Mouse (Mus musculus): Measurements from ENCODE around the gene BC049352. TPM values are rescaled to one million over a fixed set of nuclear protein-coding genes. Genes with fewer than 3 reads are reported as not detected.

BC049352 gene
- polyA plus RNA-seq (2015; fragmentation: Nextera tagmentation; extraction: Ambion mirVana) = not detected in 2 replicates

GRCm38 (mm10) chr9:45181770-45182169 is at the start of gene BC049352:
BC049352 (plus strand) TSS chr9:45182007.
- Histone ChIP-seq H3K27ac (replicated peaks) (no peak within 1 kb of the TSS), H3K9ac (replicated peaks) (no peak within 1 kb of the TSS), H3K36me3 (no peaks in the 10 kb centered on the region), H3K9me3 (replicated peaks) (no peaks in the 10 kb centered on the region), H3K4me3 (replicated peaks) (no peak within 1 kb of the TSS), H3K4me2 (no peak within 1 kb of the TSS), H3K27me3 (replicated peaks) (no peaks in the 10 kb centered on the region), H3K4me1 (no peaks in the 10 kb centered on the region)
- 34% methylated on average over 2 of the region's 2 CpGs for WGBS
- ATAC-seq (ENCODE audit: low FRiP score) = no peak

DNA sequence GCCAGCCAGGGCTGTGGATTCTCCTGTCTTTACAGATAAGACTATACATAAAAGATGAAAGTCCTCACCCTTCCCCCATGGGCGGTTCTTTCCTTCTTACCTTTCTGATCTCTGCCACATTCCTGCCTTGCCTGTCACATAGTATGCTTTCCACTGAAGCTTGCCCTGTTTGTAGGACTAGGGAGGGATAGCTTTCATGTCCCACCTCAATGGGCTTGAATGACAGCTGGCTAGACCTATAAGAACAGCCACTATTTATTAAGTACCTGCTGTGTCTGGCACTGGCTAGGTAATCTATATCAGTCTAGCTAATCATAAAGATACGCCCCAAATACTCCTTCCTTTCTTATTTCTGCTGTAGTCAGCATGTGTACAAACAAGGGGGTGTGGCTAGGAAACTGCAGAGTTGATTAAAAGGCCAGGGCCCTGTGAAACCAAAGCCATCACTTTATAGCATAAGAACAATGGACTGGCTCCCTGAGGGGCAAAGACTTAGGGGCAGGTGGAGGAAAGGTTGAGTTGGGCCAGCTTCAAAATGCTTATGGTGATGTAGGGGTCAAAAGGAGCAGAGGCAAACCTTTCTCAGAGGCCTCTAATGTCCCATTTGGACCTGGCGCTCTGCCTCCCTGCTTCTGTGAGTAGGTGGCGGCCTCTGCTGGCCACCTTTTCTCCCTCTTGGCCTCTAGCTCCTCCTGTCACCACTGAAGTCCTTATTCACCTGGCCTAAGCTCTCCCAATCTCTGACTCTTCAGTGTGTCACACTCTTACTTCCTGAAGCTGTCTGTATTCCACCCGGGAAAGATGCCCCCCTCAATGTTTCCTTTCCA is 48.1 kb upstream of the BC049352 start:
- Histone ChIP-seq H3K4me3 (replicated peaks) (no peak overlapping the region), H3K27ac (replicated peaks) (no peak overlapping the region), H3K4me2 (no peak overlapping the region), H3K27me3 (replicated peaks) (peaks cover 45% of the 10 kb centered on the region), H3K9me3 (replicated peaks) (no peaks in the 10 kb centered on the region), H3K4me1 (peaks cover 10% of the 10 kb centered on the region), H3K36me3 (no peaks in the 10 kb centered on the region), H3K9ac (replicated peaks) (no peak overlapping the region)
- WGBS = 22% methylated on average over 5 of the region's 5 CpGs
- ATAC-seq (ENCODE audit: low FRiP score) = no peak

DNA sequence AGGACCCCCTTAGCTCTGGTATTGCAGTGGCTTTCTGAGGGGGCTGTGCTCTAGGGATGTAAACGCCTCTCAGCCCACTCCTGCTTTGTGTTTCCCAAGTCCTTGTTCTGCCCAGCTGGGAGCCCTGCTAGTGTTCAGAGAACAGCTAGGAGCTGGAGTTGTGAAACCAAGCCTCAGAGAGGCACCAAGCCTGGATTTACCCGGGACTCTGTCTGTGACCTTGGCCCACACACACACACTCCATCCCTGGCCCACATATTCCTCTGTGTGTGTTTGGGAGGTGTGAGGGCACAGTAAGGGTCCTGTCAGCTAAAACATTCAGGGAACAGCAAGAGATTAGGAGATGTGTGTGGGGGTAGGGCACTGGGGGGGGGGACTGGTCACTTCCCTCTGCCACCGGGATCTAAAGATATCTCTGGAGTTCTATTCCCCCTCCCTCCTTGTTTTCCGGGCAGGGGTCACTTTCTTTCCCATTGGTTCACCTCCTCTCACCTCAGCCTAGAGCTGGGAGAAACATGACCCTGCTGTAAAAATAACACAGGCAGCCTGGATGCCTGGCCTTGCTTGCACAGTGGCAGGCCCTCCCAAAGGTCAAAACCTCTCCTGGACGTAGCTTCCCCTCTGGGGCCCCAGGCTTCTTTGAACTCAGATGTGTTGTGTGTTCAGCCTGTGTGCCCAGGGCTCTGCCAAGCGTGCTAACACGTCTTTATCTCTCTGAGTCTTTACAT is 45.2 kb upstream of the BC049352 start:
- peaks cover 16% of the 10 kb centered on the region for H3K4me1 ChIP-seq
- H3K27ac ChIP-seq (replicated peaks) = no peak overlapping the region
- ATAC-seq (ENCODE audit: low FRiP score) = no peak
- H3K9ac ChIP-seq (replicated peaks) = no peak overlapping the region
- no peaks in the 10 kb centered on the region for H3K9me3 ChIP-seq (replicated peaks)
- no peak overlapping the region for H3K4me2 ChIP-seq
- no peaks in the 10 kb centered on the region for H3K36me3 ChIP-seq
- H3K4me3 ChIP-seq (replicated peaks) = no peak overlapping the region
- H3K27me3 ChIP-seq (replicated peaks) = peaks cover 73% of the 10 kb centered on the region
- WGBS = 9% methylated on average over 7 of the region's 7 CpGs

GRCm38 (mm10) chr9:45138191-45139032 is 43.4 kb upstream of the BC049352 start, which contains the start of gene Scn4b:
Scn4b (plus strand) TSS chr9:45138395.
- Histone ChIP-seq H3K4me2 (peak within 1 kb of the TSS; percentile 96), H3K9me3 (replicated peaks) (no peaks in the 10 kb centered on the region), H3K4me1 (peaks cover 16% of the 10 kb centered on the region), H3K9ac (replicated peaks) (peak within 1 kb of the TSS; percentile 47), H3K36me3 (no peaks in the 10 kb centered on the region), H3K27ac (replicated peaks) (no peak within 1 kb of the TSS), H3K27me3 (replicated peaks) (peaks cover 90% of the 10 kb centered on the region), H3K4me3 (replicated peaks) (peak within 1 kb of the TSS; percentile 51)
- ATAC-seq (ENCODE audit: low FRiP score) = peak; percentile 39; the same call in 1 of the 2 replicates
- under 1% methylated on average over 66 of the region's 76 CpGs for WGBS

DNA sequence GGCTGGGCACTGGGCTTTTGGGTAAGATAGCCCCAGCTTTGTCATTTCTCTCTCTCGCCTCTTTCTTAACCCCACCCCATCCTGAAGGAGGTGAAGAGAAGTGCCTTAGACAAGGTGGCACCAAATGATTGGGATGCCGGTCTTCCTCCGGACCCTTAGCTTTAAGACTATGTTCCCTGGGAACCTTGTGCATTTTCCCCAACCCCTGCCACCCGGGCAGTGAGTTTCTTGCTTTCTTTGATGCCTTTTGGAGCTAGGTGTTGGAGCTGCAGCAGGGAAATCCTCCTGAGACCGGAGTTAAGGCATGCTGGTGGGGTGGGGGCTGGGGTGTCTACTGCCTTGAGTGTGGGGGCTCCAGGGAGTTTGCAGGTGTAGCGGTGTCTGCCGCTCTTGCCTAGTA is 42.7 kb upstream of the BC049352 start:
- H3K27ac ChIP-seq (replicated peaks) = no peak overlapping the region
- 8% methylated on average over 7 of the region's 7 CpGs for WGBS
- 0 out of 2 replicates have a peak overlapping the region, but pooled peaks have one; percentile 47 for H3K9ac ChIP-seq (replicated peaks)
- H3K4me3 ChIP-seq (replicated peaks) = peak overlapping the region; percentile 51
- peaks cover 16% of the 10 kb centered on the region for H3K4me1 ChIP-seq
- no peak for ATAC-seq (ENCODE audit: low FRiP score)
- H3K4me2 ChIP-seq = peak overlapping the region; percentile 96
- no peaks in the 10 kb centered on the region for H3K9me3 ChIP-seq (replicated peaks)
- H3K36me3 ChIP-seq = no peaks in the 10 kb centered on the region
- peaks cover 96% of the 10 kb centered on the region for H3K27me3 ChIP-seq (replicated peaks)

- peaks cover 21% of the 10 kb centered on the region for H3K4me1 ChIP-seq
- 45% methylated on average over 7 of the region's 7 CpGs for WGBS
- H3K27me3 ChIP-seq (replicated peaks) = peaks cover 91% of the 10 kb centered on the region
These were observed 40.9 kb upstream of the BC049352 start for GRCm38 (mm10) chr9:45140945-45141344.

DNA sequence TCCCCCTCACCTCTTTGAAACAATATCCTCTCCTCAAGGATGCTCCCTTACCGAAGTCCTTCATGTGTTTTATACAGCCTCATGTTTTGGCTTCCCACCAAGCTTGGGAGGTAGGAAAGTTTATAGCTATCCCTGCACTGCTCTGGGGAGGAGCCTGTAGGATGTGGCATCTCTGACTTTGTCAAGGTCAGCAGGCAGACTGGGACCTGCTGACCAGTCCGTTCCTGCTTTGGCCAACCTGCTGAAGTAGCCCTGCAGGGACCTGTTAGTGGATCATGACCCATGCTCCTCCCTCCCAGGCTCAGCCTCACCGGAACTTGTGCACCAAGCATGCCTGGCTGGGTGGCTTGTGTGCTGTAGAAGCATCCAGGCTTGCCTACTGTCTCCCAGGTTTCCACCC is 39.1 kb upstream of the BC049352 start:
- no peaks in the 10 kb centered on the region for H3K36me3 ChIP-seq
- no peak overlapping the region for H3K27ac ChIP-seq (replicated peaks)
- no peak overlapping the region for H3K4me2 ChIP-seq
- H3K4me3 ChIP-seq (replicated peaks) = no peak overlapping the region
- H3K9ac ChIP-seq (replicated peaks) = no peak overlapping the region
- ATAC-seq (ENCODE audit: low FRiP score) = no peak
- peaks cover 87% of the 10 kb centered on the region for H3K27me3 ChIP-seq (replicated peaks)
- H3K9me3 ChIP-seq (replicated peaks) = no peaks in the 10 kb centered on the region
- peaks cover 23% of the 10 kb centered on the region for H3K4me1 ChIP-seq
- WGBS = 55% methylated on average over 3 of the region's 3 CpGs

More at GRCm38 (mm10) chr9:45140945-45141344, 40.9 kb upstream of the BC049352 start:
- H3K4me2 ChIP-seq = no peak overlapping the region
- H3K36me3 ChIP-seq = no peaks in the 10 kb centered on the region
- no peak overlapping the region for H3K4me3 ChIP-seq (replicated peaks)
- ATAC-seq (ENCODE audit: low FRiP score) = no peak
- H3K27ac ChIP-seq (replicated peaks) = no peak overlapping the region
- no peaks in the 10 kb centered on the region for H3K9me3 ChIP-seq (replicated peaks)
- no peak overlapping the region for H3K9ac ChIP-seq (replicated peaks)

GRCm38 (mm10) chr9:45145533-45146266 is 36.1 kb upstream of the BC049352 start:
- H3K27me3 ChIP-seq (replicated peaks) = peaks cover 83% of the 10 kb centered on the region
- WGBS = 3% methylated on average over 27 of the region's 27 CpGs
- no peaks in the 10 kb centered on the region for H3K36me3 ChIP-seq
- peak; percentile 70; the same call in 1 of the 2 replicates for ATAC-seq (ENCODE audit: low FRiP score)
- H3K4me1 ChIP-seq = peaks cover 7% of the 10 kb centered on the region
- H3K4me3 ChIP-seq (replicated peaks) = peak overlapping the region; percentile 41
- peak overlapping the region; percentile 88 for H3K4me2 ChIP-seq
- no peak overlapping the region for H3K27ac ChIP-seq (replicated peaks)
- no peaks in the 10 kb centered on the region for H3K9me3 ChIP-seq (replicated peaks)
- H3K9ac ChIP-seq (replicated peaks) = peak overlapping the region; percentile 43

DNA sequence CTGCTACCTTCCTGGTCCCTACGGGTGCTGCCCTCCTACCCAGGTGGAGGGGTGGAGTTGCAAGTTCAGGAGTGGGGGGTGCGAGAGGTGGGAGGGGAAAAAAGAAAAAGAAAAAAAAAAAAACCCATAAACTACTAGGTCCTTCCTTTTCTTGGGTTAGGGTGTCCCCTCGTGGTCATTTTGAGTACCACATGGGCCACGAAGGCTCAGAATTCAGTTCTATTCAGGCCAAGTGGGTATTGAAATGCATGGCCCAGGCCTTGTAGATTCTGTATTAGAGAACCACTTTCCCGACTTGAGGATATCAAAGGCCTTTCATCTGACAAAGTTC is 35.6 kb upstream of the BC049352 start:
- under 1% methylated on average over 5 of the region's 5 CpGs for WGBS
- Histone ChIP-seq H3K27ac (replicated peaks) (no peak overlapping the region), H3K4me3 (replicated peaks) (peak overlapping the region; percentile 41), H3K36me3 (no peaks in the 10 kb centered on the region), H3K9me3 (replicated peaks) (no peaks in the 10 kb centered on the region), H3K27me3 (replicated peaks) (peaks cover 79% of the 10 kb centered on the region), H3K4me1 (peaks cover 7% of the 10 kb centered on the region), H3K4me2 (peak overlapping the region; percentile 88), H3K9ac (replicated peaks) (peak overlapping the region; percentile 43)
- ATAC-seq (ENCODE audit: low FRiP score) = peak; percentile 59; the same call in 1 of the 2 replicates

DNA sequence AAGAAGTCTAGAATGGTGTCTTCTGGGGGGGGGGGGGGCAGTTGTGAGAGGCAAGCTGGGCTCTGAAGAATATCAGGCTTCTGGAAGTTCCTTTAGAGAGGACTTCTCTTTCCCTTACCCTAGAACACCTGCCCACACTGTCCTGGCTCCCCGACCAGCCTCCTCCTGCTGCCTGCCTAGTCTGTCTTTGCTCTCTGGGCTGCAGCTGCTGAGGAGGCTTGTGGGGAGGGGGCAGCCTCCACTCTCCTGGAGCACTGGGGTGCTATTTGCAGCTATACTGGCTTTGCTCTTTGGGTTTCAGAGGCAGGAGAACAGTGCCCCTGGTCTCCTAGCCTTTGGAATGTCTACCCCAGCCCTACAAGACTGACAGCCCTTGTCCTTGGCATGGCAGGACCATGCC is 30.9 kb upstream of the BC049352 start:
- no peaks in the 10 kb centered on the region for H3K9me3 ChIP-seq (replicated peaks)
- no peak overlapping the region for H3K4me3 ChIP-seq (replicated peaks)
- no peak for ATAC-seq (ENCODE audit: low FRiP score)
- no peak overlapping the region for H3K9ac ChIP-seq (replicated peaks)
- H3K27ac ChIP-seq (replicated peaks) = no peak overlapping the region
- WGBS = 50% methylated on average over 1 of the region's 1 CpGs
- H3K4me2 ChIP-seq = no peak overlapping the region
- H3K27me3 ChIP-seq (replicated peaks) = peaks cover 41% of the 10 kb centered on the region
- H3K4me1 ChIP-seq = peaks cover 3% of the 10 kb centered on the region
- no peaks in the 10 kb centered on the region for H3K36me3 ChIP-seq

GRCm38 (mm10) chr9:45153361-45153760 is 28.4 kb upstream of the BC049352 start:
- Histone ChIP-seq H3K9me3 (replicated peaks) (no peaks in the 10 kb centered on the region), H3K36me3 (no peaks in the 10 kb centered on the region), H3K4me1 (no peaks in the 10 kb centered on the region), H3K4me2 (no peak overlapping the region), H3K4me3 (replicated peaks) (no peak overlapping the region), H3K27me3 (replicated peaks) (peaks cover 22% of the 10 kb centered on the region), H3K9ac (replicated peaks) (no peak overlapping the region), H3K27ac (replicated peaks) (no peak overlapping the region)
- no peak for ATAC-seq (ENCODE audit: low FRiP score)
- 78% methylated on average over 7 of the region's 7 CpGs for WGBS

Measured in neural tube, embryonic 15.5 days (tissue).